Mouse (Mus musculus) CH12.LX (cell line): ENCODE measurements around the gene Tbc1d14. TPM values are rescaled to one million over a fixed set of nuclear protein-coding genes. Genes with fewer than 3 reads are reported as not detected.
A peak's percentile ranks its signal among the peaks of the same experiment; 100 is the strongest.

Source experiments
- DNase-seq: peaks from one replicate; pipeline ENCODE4 v3.0.0-alpha.2; 2013; ENCODE audit errors: extremely low read depth
- H3K27ac ChIP-seq: 2 replicates; pipeline ENCODE4 v1.5.1; 2012; ENCODE audit warnings: low read depth, mild to moderate bottlenecking, control low read depth, moderate library complexity; ENCODE audit not compliant: insufficient read depth
- H3K27me3 ChIP-seq: replicated peaks from 2 replicates; pipeline ENCODE3; 2012; ENCODE audit warnings: inconsistent platforms
- H3K36me3 ChIP-seq, 2 experiments: replicated peaks in 1 of 2; 2 replicates each; pipeline versions ENCODE3 to v1.6.1; 2012; ENCODE audit warnings: inconsistent platforms in 1 of 2, low read length in 1 of 2, mild to moderate bottlenecking in 1 of 2, mixed read lengths in 1 of 2, moderate library complexity in 1 of 2; ENCODE audit not compliant: control insufficient read depth in 1 of 2, insufficient read depth in 1 of 2
- H3K4me1 ChIP-seq, 2 experiments: 2 replicates each; pipeline ENCODE4 v1.6.1; 2012; ENCODE audit warnings: inconsistent platforms in 1 of 2, moderate library complexity in 1 of 2; ENCODE audit not compliant: insufficient read depth in 2 of 2, control insufficient read depth in 1 of 2
- H3K4me2 ChIP-seq: 2 replicates; pipeline ENCODE4 v1.6.1; 2012; ENCODE audit warnings: low read depth, mild to moderate bottlenecking, control low read depth; ENCODE audit not compliant: poor library complexity, insufficient read depth, severe bottlenecking
- H3K4me3 ChIP-seq, 3 experiments: fragments of 150-350 bp in 1 of 3; sonication (generic) in 1 of 3; replicated peaks in 1 of 3; 2 replicates each; pipeline versions ENCODE3 to v1.5.1; 2011 to 2012; ENCODE audit warnings: low read depth in 2 of 3, low read length in 2 of 3, mild to moderate bottlenecking in 2 of 3, moderate library complexity in 2 of 3, control low read depth in 1 of 3, improper control_type of control experiment in 1 of 3, inconsistent platforms in 1 of 3, mixed read lengths in 1 of 3; ENCODE audit not compliant: poor library complexity in 1 of 3
- H3K79me2 ChIP-seq: replicated peaks from 2 replicates; pipeline ENCODE4 v1.6.1; 2012; ENCODE audit warnings: mild to moderate bottlenecking, moderate library complexity; ENCODE audit not compliant: control insufficient read depth, poor library complexity, insufficient read depth, severe bottlenecking; ENCODE audit errors: extremely low read depth
- H3K9ac ChIP-seq: 2 replicates; pipeline ENCODE4 v1.6.1; 2012; ENCODE audit warnings: low read depth, mild to moderate bottlenecking, control low read depth, moderate library complexity; ENCODE audit not compliant: insufficient read depth
- H3K9me3 ChIP-seq: replicated peaks from 2 replicates; pipeline ENCODE3; 2012; ENCODE audit warnings: low read length, inconsistent platforms, mixed read lengths
- BHLHE40 ChIP-seq: IDR thresholded peaks from 2 replicates; pipeline ENCODE4 v1.6.1; 2011; ENCODE audit warnings: mild to moderate bottlenecking, low read depth, low read length, improper control_type of control experiment
- CHD1 ChIP-seq: IDR thresholded peaks from 2 replicates; pipeline ENCODE4 v1.6.1; 2012; ENCODE audit warnings: low read depth, low read length, improper control_type of control experiment, inconsistent platforms
- ELF1 ChIP-seq: IDR thresholded peaks from 2 replicates; pipeline ENCODE4 v1.6.1; 2014; ENCODE audit warnings: low read depth, mild to moderate bottlenecking, inconsistent platforms, low read length, improper control_type of control experiment
- EP300 ChIP-seq: IDR thresholded peaks from 2 replicates; pipeline ENCODE4 v1.6.1; 2011; ENCODE audit warnings: low read length, improper control_type of control experiment
- ETS1 ChIP-seq: conservative IDR thresholded peaks from 2 replicates; pipeline ENCODE4 v1.6.1; 2012; ENCODE audit warnings: low read depth, mild to moderate bottlenecking, inconsistent platforms, low read length, improper control_type of control experiment, moderate library complexity
- IRF4 ChIP-seq: IDR thresholded peaks from 2 replicates; pipeline ENCODE4 v1.6.1; 2014; ENCODE audit warnings: low read depth, mild to moderate bottlenecking, inconsistent platforms, low read length, improper control_type of control experiment
- JUND ChIP-seq: conservative IDR thresholded peaks from 2 replicates; pipeline ENCODE4 v1.6.1; 2011; ENCODE audit warnings: low read depth, low read length, improper control_type of control experiment
- KAT2A ChIP-seq: IDR thresholded peaks from 2 replicates; pipeline ENCODE4 v1.6.1; 2012; ENCODE audit warnings: low read length, improper control_type of control experiment, inconsistent platforms; ENCODE audit not compliant: insufficient replicate concordance
- MAFK ChIP-seq: IDR thresholded peaks from 2 replicates; pipeline ENCODE4 v1.6.1; 2011; ENCODE audit warnings: low read length, improper control_type of control experiment; ENCODE audit not compliant: insufficient replicate concordance
- MYC ChIP-seq: IDR thresholded peaks from 2 replicates; pipeline ENCODE4 v1.6.1; 2011; ENCODE audit warnings: low read depth, mild to moderate bottlenecking, improper control_type of control experiment, low read length
- PAX5 ChIP-seq: IDR thresholded peaks from 2 replicates; pipeline ENCODE4 v1.6.1; 2012; ENCODE audit warnings: low read length, inconsistent platforms, mixed read lengths
- RCOR1 ChIP-seq: conservative IDR thresholded peaks from 2 replicates; pipeline ENCODE4 v1.6.1; 2012; ENCODE audit warnings: low read depth, mild to moderate bottlenecking, inconsistent platforms, low read length, improper control_type of control experiment
- TBP ChIP-seq: conservative IDR thresholded peaks from 2 replicates; pipeline ENCODE4 v1.6.1; 2011; ENCODE audit warnings: low read depth, low read length, improper control_type of control experiment
- TCF12 ChIP-seq: IDR thresholded peaks from 2 replicates; pipeline ENCODE4 v1.6.1; 2014; ENCODE audit warnings: low read depth, mild to moderate bottlenecking, inconsistent platforms, low read length, improper control_type of control experiment
- UBTF ChIP-seq: IDR thresholded peaks from 2 replicates; pipeline ENCODE4 v1.6.1; 2012; ENCODE audit warnings: low read depth, mild to moderate bottlenecking, inconsistent platforms, low read length, improper control_type of control experiment, moderate library complexity
- USF1 ChIP-seq: IDR thresholded peaks from 2 replicates; pipeline ENCODE4 v1.6.1; 2014; ENCODE audit warnings: low read depth, mild to moderate bottlenecking, inconsistent platforms, low read length, improper control_type of control experiment
- USF2 ChIP-seq: conservative IDR thresholded peaks from 2 replicates; pipeline ENCODE4 v1.6.1; 2011; ENCODE audit warnings: low read depth, low read length, improper control_type of control experiment
- ZC3H11A ChIP-seq: IDR thresholded peaks from 2 replicates; pipeline ENCODE4 v1.6.1; 2012; ENCODE audit warnings: low read depth, mild to moderate bottlenecking, inconsistent platforms, low read length, improper control_type of control experiment
- ZKSCAN1 ChIP-seq: IDR thresholded peaks from 2 replicates; pipeline ENCODE4 v1.6.1; 2012; ENCODE audit warnings: low read depth, inconsistent platforms, low read length, improper control_type of control experiment, borderline replicate concordance
- ZNF384 ChIP-seq: IDR thresholded peaks from 2 replicates; pipeline ENCODE4 v1.6.1; 2012; ENCODE audit warnings: low read depth, low read length, improper control_type of control experiment, inconsistent platforms
- dilution Hi-C: fragments of 300-500 bp; cut with MboI; formaldehyde crosslinking; loops from 2 replicates; pipeline ENCODE4 v1.14.3; 2020; ENCODE audit warnings: low sequenced_read_pairs; ENCODE audit not compliant: extremely low pct_unique_long_range_greater_than_20kb, extremely low pct_ligation_motif_present
- in situ Hi-C: fragments of 300-500 bp; cut with MboI; formaldehyde crosslinking; loops from 3 replicates; pipeline ENCODE4 v1.14.3; 2019; ENCODE audit warnings: low sequenced_read_pairs, low pct_ligation_motif_present, low pct_unique_long_range_greater_than_20kb, mixed read lengths
- polyA plus RNA-seq: library from polyadenylated mRNA; unstranded; fragments of >175 nt; gene quantifications from 2 replicates; pipeline ENCODE4 v1.2.1, GENCODE M21; 2012; ENCODE audit warnings: low read depth; ENCODE audit not compliant: insufficient read length
- total RNA-seq, 2 experiments: library from RNA; depleted of rRNA; stranded (reverse); fragments of 300-350 nt in 1 of 2; fragments of >200 nt in 1 of 2; gene quantifications; 2 replicates each; pipeline ENCODE4 v1.2.3; 2012 to 2014

Gene Tbc1d14
- total and polyA plus RNA-seq, 3 experiments: 5.7 to 29.1 (median 10.1) TPM

DNA sequence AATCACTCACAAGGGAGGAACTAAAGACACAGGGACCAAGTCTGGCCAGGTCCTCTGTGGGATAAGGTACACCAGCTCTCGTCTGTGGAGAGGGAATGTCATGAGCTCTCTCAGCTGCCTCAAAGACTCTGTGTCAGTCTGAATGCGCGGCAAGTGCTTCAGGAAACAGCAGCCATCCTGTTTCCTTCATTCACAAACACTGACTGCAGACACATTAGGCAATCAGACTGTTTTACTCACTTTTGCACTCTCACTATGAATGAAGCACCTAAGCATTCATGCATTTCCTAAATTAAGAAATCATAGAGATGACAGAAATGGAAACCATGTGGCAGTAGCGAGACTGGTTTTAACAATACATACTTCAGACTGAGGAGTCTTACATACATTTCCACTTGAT, 25.3 kb upstream of the Tbc1d14 start:
- H3K9ac ChIP-seq: no peak overlapping the region
- no peak overlapping the region for H3K4me2 ChIP-seq
- H3K79me2 ChIP-seq: 0 out of 2 replicates have a peak, but pooled peaks cover 4% of the 10 kb centered on the region
- dilution Hi-C loops: no loop called here
- H3K36me3 ChIP-seq: peaks cover 37 to 55% of the 10 kb centered on the region in 2 experiments
- in situ Hi-C loops: no loop called here
- H3K27me3 ChIP-seq: no peaks in the 10 kb centered on the region
- peak; percentile 71; the same call in 1 of the 2 replicates for TF ChIP-seq IRF4
- 0 out of 2 replicates have a peak, but pooled peaks have one; percentile 36 for TF ChIP-seq MYC
- peak; percentile 42; the same call in 1 of the 2 replicates for TF ChIP-seq JUND
- no peak for TF ChIP-seq ZKSCAN1
- TF ChIP-seq TCF12: no peak
- peak; percentile 73 for TF ChIP-seq EP300
- no peak for TF ChIP-seq USF2
- no peaks in the 10 kb centered on the region for H3K9me3 ChIP-seq
- no peak for DNase-seq
- no peak overlapping the region for H3K27ac ChIP-seq
- H3K4me1 ChIP-seq: peaks cover 11 to 52% of the 10 kb centered on the region in 2 experiments
- H3K4me3 ChIP-seq: no peak overlapping the region

GRCm38 (mm10) chr5:36614124-36614523, 21.0 kb upstream of the Tbc1d14 start:
- Histone ChIP-seq H3K27ac (no peak overlapping the region), H3K4me1 (peaks cover 0 to 13% of the 10 kb centered on the region in 2 experiments; a peak in 2 of 4 replicates)

GRCm38 (mm10) chr5:36608939-36609499, 15.9 kb upstream of the Tbc1d14 start:
- Histone ChIP-seq H3K4me2 (no peak overlapping the region), H3K9me3 (no peaks in the 10 kb centered on the region), H3K27ac (no peak overlapping the region), H3K9ac (no peak overlapping the region), H3K4me3 (no peak overlapping the region), H3K36me3 (peaks cover 50 to 94% of the 10 kb centered on the region in 2 experiments), H3K79me2 (no peaks in the 10 kb centered on the region), H3K27me3 (no peaks in the 10 kb centered on the region), H3K4me1 (no peaks in the 10 kb centered on the region)
- dilution Hi-C loops (no loop called here), in situ Hi-C loops (no loop called here)
- no peak for DNase-seq
- TF ChIP-seq CHD1: no peak
- no peak for TF ChIP-seq ZNF384
- no peak for TF ChIP-seq MYC
- no peak for TF ChIP-seq UBTF
- TF ChIP-seq ETS1: no peak
- TF ChIP-seq IRF4: no peak
- no peak for TF ChIP-seq MAFK
- no peak for TF ChIP-seq ZC3H11A
- TF ChIP-seq TCF12: no peak
- no peak for TF ChIP-seq KAT2A
- no peak for TF ChIP-seq ELF1
- no peak for TF ChIP-seq RCOR1
- no peak for TF ChIP-seq PAX5
- TF ChIP-seq TBP: no peak
- no peak for TF ChIP-seq BHLHE40
- TF ChIP-seq USF2: no peak

More at GRCm38 (mm10) chr5:36614124-36614523, 21.0 kb upstream of the Tbc1d14 start:
- H3K27me3 ChIP-seq: no peaks in the 10 kb centered on the region
- no peaks in the 10 kb centered on the region for H3K9me3 ChIP-seq
- peaks cover 48 to 90% of the 10 kb centered on the region in 2 experiments for H3K36me3 ChIP-seq
- H3K9ac ChIP-seq: no peak overlapping the region
- DNase-seq: no peak
- dilution Hi-C loops (no loop called here), in situ Hi-C loops (no loop called here)
- no peak overlapping the region for H3K4me2 ChIP-seq
- H3K4me3 ChIP-seq: no peak overlapping the region
- TF ChIP-seq USF1: no peak
- TF ChIP-seq KAT2A: no peak
- TF ChIP-seq, all 38 proteins: peak for 0
- H3K79me2 ChIP-seq: no peaks in the 10 kb centered on the region
